Mouse (Mus musculus) G1E (cell line): ENCODE measurements at regions not wholly inside any gene's neighbourhood (a gene's known extent, or its start where the extent isn't known, plus 50 kb on each side); places are given as distances from the start of the nearest gene placed in this dataset.

ENCODE experiments used
- CTCF ChIP-seq: IDR thresholded peaks from 2 replicates; pipeline ENCODE4 v1.5.1; 2012; ENCODE audit warnings: low read depth, low read length, inconsistent platforms, mixed read lengths
- TAL1 ChIP-seq: conservative IDR thresholded peaks from 2 replicates; pipeline ENCODE4 v1.6.1; 2012; ENCODE audit warnings: low read depth, low read length, inconsistent platforms, mixed read lengths

GRCm38 (mm10) chr1:83859732-83860424, 451.9 kb upstream of the Sphkap start:
- TF ChIP-seq TAL1, result no peak
- TF ChIP-seq CTCF, result no peak
